Mouse (Mus musculus) ovary, adult 2 months (tissue): ENCODE results near the gene Klk12. TPM values are rescaled to one million over a fixed set of nuclear protein-coding genes. Genes with fewer than 3 reads are reported as not detected.

Experiments used
- polyA plus RNA-seq: library from polyadenylated mRNA; depleted of rRNA; stranded (reverse); fragments of >200 nt; gene quantifications from 2 replicates; pipeline ENCODE4 v1.2.3, GENCODE M21; 2012; rRNA removed

The Klk12 gene
- not detected in 2 replicates for polyA plus RNA-seq

GRCm38 (mm10) chr7:43768597-43768996 lies at the start of gene Klk12:
Klk12 (plus strand) TSS chr7:43768897.

GRCm38 (mm10) chr7:43774364-43774763 lies 5.7 kb downstream of the Klk12 start, which contains the start of gene Klk11:
Klk11 (plus strand) TSS chr7:43774604.

GRCm38 (mm10) chr7:43780746-43781145 lies 12.0 kb downstream of the Klk12 start, which contains the start of gene Klk10:
Klk10 (plus strand) TSS chr7:43781035.

GRCm38 (mm10) chr7:43791591-43791990 lies 22.9 kb downstream of the Klk12 start, which contains the start of gene Klk9:
Klk9 (plus strand) TSS chr7:43791891.

GRCm38 (mm10) chr7:43797333-43797769 lies 28.7 kb downstream of the Klk12 start, which contains the start of gene Klk8:
Klk8 (plus strand) TSS chr7:43797577.

GRCm38 (mm10) chr7:43810994-43811393 lies 42.3 kb downstream of the Klk12 start, which contains the start of gene Klk7:
Klk7 (plus strand) TSS chr7:43811294.

Other genes starting within 250 kb of the Klk12 start
- 2.1 and 6.2 TPM in 2 replicates for gene Cd33, start 224.5 kb upstream of the Klk12 start, polyA plus RNA-seq
- gene Zfp658, start 206.6 kb upstream of the Klk12 start, polyA plus RNA-seq = 1.5 and 1.6 TPM in 2 replicates
- gene Zfp719, start 189.3 kb upstream of the Klk12 start, polyA plus RNA-seq = 2.7 and 3.1 TPM in 2 replicates
- 0.38 TPM in 1 of 2 replicates, not detected in the other for gene Zfp819, start 161.7 kb upstream of the Klk12 start, polyA plus RNA-seq
- not detected in 2 replicates for gene Ceacam18, start 134.2 kb upstream of the Klk12 start, polyA plus RNA-seq
- gene Siglece, start 108.7 kb upstream of the Klk12 start, polyA plus RNA-seq = 2.9 and 3.8 TPM in 2 replicates
- 32.2 and 40.1 TPM in 2 replicates for gene Ctu1, start 96.9 kb upstream of the Klk12 start, polyA plus RNA-seq
- 0.14 and 0.16 TPM in 2 replicates for gene Klk14, start 78.5 kb upstream of the Klk12 start, polyA plus RNA-seq
- not detected in 2 replicates for gene Klk13, start 56.3 kb upstream of the Klk12 start, polyA plus RNA-seq
- 15.4 and 16.7 TPM in 2 replicates for gene Klk11, start 5.7 kb downstream of the Klk12 start, polyA plus RNA-seq
- gene Klk10, start 12.1 kb downstream of the Klk12 start, polyA plus RNA-seq = 1.3 and 1.4 TPM in 2 replicates
- not detected in 2 replicates for gene Klk9, start 23.0 kb downstream of the Klk12 start, polyA plus RNA-seq
- 1.4 and 4.2 TPM in 2 replicates for gene Klk8, start 28.7 kb downstream of the Klk12 start, polyA plus RNA-seq
- gene Klk7, start 42.4 kb downstream of the Klk12 start, polyA plus RNA-seq = not detected in 2 replicates
- gene Klk6, start 55.6 kb downstream of the Klk12 start, polyA plus RNA-seq = not detected in 2 replicates
- gene Klk5, start 73.1 kb downstream of the Klk12 start, polyA plus RNA-seq = not detected in 2 replicates
- gene Klk4, start 112.3 kb downstream of the Klk12 start, polyA plus RNA-seq = 0.16 TPM in 1 of 2 replicates, not detected in the other
- gene Klk15, start 164.8 kb downstream of the Klk12 start, polyA plus RNA-seq = 0.59 and 0.73 TPM in 2 replicates
- not detected in 2 replicates for gene Klk1b8, start 181.8 kb downstream of the Klk12 start, polyA plus RNA-seq
- not detected in 2 replicates for gene Klk1b1, start 197.9 kb downstream of the Klk12 start, polyA plus RNA-seq
- not detected in 2 replicates for gene Klk1b9, start 207.2 kb downstream of the Klk12 start, polyA plus RNA-seq
- 0.35 and 1.4 TPM in 2 replicates for gene Klk1b11, start 227.0 kb downstream of the Klk12 start, polyA plus RNA-seq
- not detected in 2 replicates for gene Klk1b26, start 243.3 kb downstream of the Klk12 start, polyA plus RNA-seq